Mouse (Mus musculus) layer of hippocampus, adult 2 months (tissue): ENCODE results near the gene Dpagt1. TPM values are rescaled to one million over a fixed set of nuclear protein-coding genes. Genes with fewer than 3 reads are reported as not detected.

Experiments
- DNase-seq, 2 experiments: peaks; one replicate each; pipeline ENCODE4 v3.0.0; 2022; ENCODE audit warnings: low spot score in 2 of 2
- H3K27ac ChIP-seq: fragments of 200-600 bp; 2 replicates; pipeline ENCODE4 v1.8.1; 2022
- H3K4me3 ChIP-seq: fragments of 200-600 bp; 2 replicates; pipeline ENCODE4 v1.8.1; 2022; ENCODE audit warnings: mild to moderate bottlenecking
- CTCF ChIP-seq: fragments of 200-600 bp; conservative IDR thresholded peaks from 2 replicates; pipeline ENCODE4 v1.8.1; 2022; ENCODE audit warnings: antibody characterized with exemption, mild to moderate bottlenecking, moderate library complexity
- total RNA-seq, 2 experiments: library from RNA; stranded (reverse); gene quantifications; 2 replicates each; pipeline ENCODE4 v1.2.3; 2021

Dpagt1 gene
- total RNA-seq, 2 experiments from 2014 or later = 14.5 to 15.3 TPM

GRCm38 (mm10) chr9:44309756-44310155 is 16.1 kb upstream of the Dpagt1 start:
- no peak for TF ChIP-seq CTCF
- Histone ChIP-seq H3K4me3 (no peak overlapping the region), H3K27ac (no peak overlapping the region)
- no peak for DNase-seq

- no peak for TF ChIP-seq CTCF
Measured at GRCm38 (mm10) chr9:44310750-44311135, 15.1 kb upstream of the Dpagt1 start.

GRCm38 (mm10) chr9:44311136-44312134 is 14.4 kb upstream of the Dpagt1 start:
- H3K27ac ChIP-seq = peak overlapping the region; percentile 71
- no peak for TF ChIP-seq CTCF
- H3K4me3 ChIP-seq = no peak overlapping the region; the same call in 1 of the 2 replicates
- DNase-seq = no peak

More at GRCm38 (mm10) chr9:44310750-44311135, 15.1 kb upstream of the Dpagt1 start:
- DNase-seq = no peak
- Histone ChIP-seq H3K27ac (peak overlapping the region; percentile 71), H3K4me3 (no peak overlapping the region)

GRCm38 (mm10) chr9:44313476-44314256 is 12.2 kb upstream of the Dpagt1 start:
- Histone ChIP-seq H3K4me3 (peak overlapping the region; percentile 32), H3K27ac (peak overlapping the region; percentile 88)
- peak; percentile 86 for DNase-seq
- TF ChIP-seq CTCF = no peak

- Histone ChIP-seq H3K27ac (peak overlapping the region; percentile 88), H3K4me3 (peak overlapping the region; percentile 32; the same call in 1 of the 2 replicates)
- no peak for DNase-seq
- no peak for TF ChIP-seq CTCF
Measured at GRCm38 (mm10) chr9:44314257-44314547, 11.6 kb upstream of the Dpagt1 start.

- Histone ChIP-seq H3K4me3 (no peak overlapping the region), H3K27ac (peak overlapping the region; percentile 88)
- no peak for DNase-seq
- no peak for TF ChIP-seq CTCF
Measured at GRCm38 (mm10) chr9:44314910-44315309, 10.9 kb upstream of the Dpagt1 start.

GRCm38 (mm10) chr9:44317452-44317851 is 8.4 kb upstream of the Dpagt1 start:
- Histone ChIP-seq H3K4me3 (peak overlapping the region; percentile 98), H3K27ac (peak overlapping the region; percentile 43; the same call in 1 of the 2 replicates)
- no peak for DNase-seq
- no peak for TF ChIP-seq CTCF

GRCm38 (mm10) chr9:44318076-44318825 is 7.6 kb upstream of the Dpagt1 start:
- no peak for DNase-seq
- TF ChIP-seq CTCF = no peak
- H3K27ac ChIP-seq = peak overlapping the region; percentile 95
- peak overlapping the region; percentile 98 for H3K4me3 ChIP-seq

- TF ChIP-seq CTCF = no peak
Measured at GRCm38 (mm10) chr9:44318826-44319095, 7.1 kb upstream of the Dpagt1 start.

GRCm38 (mm10) chr9:44319105-44319886 is 6.5 kb upstream of the Dpagt1 start:
- DNase-seq = no peak
- TF ChIP-seq CTCF = no peak

More at GRCm38 (mm10) chr9:44318826-44319095, 7.1 kb upstream of the Dpagt1 start:
- no peak for DNase-seq
- peak overlapping the region; percentile 95 for H3K27ac ChIP-seq
- H3K4me3 ChIP-seq = peak overlapping the region; percentile 98

GRCm38 (mm10) chr9:44319887-44320798 is 5.7 kb upstream of the Dpagt1 start, which contains the start of gene C2cd2l:
C2cd2l (minus strand) TSS chr9:44320285.
- peak; percentile 93 to 96 for DNase-seq

More at GRCm38 (mm10) chr9:44319105-44319886, 6.5 kb upstream of the Dpagt1 start:
- H3K27ac ChIP-seq = peak overlapping the region; percentile 95
- peak overlapping the region; percentile 98 for H3K4me3 ChIP-seq

More at GRCm38 (mm10) chr9:44319887-44320798, 5.7 kb upstream of the Dpagt1 start, which contains the start of gene C2cd2l:
- Histone ChIP-seq H3K4me3 (peak within 1 kb of the TSS; percentile 98), H3K27ac (peak within 1 kb of the TSS; percentile 95)
- TF ChIP-seq CTCF = no peak
